Mouse (Mus musculus) urinary bladder, postnatal 4 days (tissue): ENCODE data around the gene Gbp4.
A peak's percentile ranks its signal among the peaks of the same experiment; 100 is the strongest.
"Not testable (repeated sequence)": the region's sequence is repeated elsewhere in the genome, so short reads cannot be mapped to it uniquely, and the experiment has no call there.

ENCODE experiments used
- DNase-seq, 2 experiments: peaks; one replicate each; pipeline ENCODE4 v3.0.0; 2021 to 2022; ENCODE audit warnings: low spot score in 2 of 2

The Gbp4 gene

DNA sequence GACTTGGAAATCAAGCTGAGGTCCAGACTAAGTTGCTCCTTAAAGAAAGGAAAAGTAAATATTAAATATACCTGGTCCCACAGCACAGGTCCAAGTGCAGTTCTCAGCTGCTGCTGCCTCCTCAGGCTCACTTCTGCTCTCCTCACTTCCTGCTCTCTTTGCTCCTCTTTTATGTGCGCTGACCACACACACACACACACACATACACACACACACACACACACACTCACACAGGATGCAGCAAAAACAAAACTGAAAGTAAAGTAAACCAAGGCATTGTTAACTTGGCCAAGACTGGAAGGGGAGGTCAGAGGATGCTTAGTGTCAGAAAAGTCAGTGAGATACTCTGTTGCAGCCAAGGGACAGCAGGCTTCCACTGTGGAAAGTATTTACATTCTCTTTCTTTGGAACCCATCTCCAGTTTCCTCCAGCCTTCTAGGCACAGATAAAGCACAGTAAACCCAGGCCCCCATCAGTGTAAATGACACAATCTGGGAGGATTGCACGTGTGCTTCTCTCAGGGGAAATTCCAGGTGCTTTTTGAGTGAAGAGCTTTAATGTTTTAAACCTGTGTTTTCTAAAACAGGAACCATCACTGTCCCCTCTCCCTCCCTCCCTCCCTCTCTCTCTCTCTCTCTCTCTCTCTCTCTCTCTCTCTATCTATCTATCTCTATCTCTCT is at the start of gene Gbp4, which contains the start of the genes Gbp9 and Gbp8:
Gene Gbp4, minus strand, starts transcription at position 178 of the 680 bp plus-strand sequence.
Gene Gbp9, minus strand, starts transcription at position 131 of the 680 bp plus-strand sequence.
Gene Gbp8, minus strand, starts transcription at position 132 of the 680 bp plus-strand sequence.
- DNase-seq: not testable (repeated sequence)

DNA sequence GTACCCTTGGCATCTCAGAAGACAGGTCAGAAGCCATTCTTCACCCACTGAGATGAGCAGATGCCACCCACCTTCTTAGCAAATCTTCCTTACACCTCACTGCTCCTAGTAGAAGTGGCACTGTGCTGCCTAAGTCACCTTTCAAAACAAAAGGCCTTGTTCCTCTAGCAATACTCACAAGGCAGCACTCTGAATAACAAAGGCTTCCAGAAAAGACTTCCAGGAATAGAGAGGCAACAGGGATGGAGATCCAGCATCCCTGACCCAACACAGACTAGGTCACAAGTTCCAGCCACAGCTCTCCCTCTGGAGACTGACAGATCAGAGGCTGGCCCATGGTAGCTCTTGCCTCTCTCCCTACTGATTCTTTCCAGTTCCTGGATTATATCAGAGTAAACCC is 42.1 kb upstream of the Gbp4 start:
- no peak for DNase-seq

DNA sequence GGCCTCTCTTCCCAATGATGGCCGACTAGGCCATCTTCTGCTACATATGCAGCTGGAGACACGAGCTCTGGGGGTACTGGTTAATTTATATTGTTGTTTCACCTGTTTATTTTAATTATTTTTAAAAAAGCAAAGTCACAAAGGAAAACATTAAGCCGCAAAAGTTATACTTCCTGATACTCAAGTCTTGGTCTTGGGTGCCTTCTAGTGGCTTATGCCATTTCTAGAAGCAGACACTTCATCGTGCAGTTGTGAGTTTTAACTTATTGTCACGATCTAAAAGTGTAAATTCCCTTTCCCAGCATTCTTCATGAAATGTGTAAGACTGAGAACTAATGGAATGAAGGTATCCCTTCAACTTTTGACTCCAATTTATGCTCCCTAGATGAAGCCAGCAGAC is 17.2 kb upstream of the Gbp4 start:
- DNase-seq: no peak

- no peak for DNase-seq
Observed at GRCm38 (mm10) chr5:105154049-105154448, 14.7 kb upstream of the Gbp4 start.

DNA sequence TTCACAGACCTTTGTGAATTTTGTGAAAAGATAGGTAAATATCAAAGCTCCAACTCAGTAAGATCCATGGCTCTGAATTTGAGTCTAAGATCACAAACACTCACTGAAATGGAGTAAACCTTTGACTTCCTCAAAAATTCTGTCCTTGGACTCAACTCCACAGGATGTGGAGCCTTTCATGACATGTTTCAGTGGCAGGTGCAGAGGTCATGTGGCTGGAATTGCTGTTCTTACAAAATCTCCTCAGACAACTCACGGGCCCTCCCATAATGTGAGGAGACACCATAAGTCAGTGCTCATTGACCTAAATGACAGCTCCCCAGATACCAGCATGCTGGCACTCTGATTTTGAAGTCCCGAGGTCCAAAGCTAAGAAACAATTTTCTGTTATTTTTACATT is 8.7 kb upstream of the Gbp4 start:
- DNase-seq: not testable (repeated sequence)

- DNase-seq: no peak
Observed at GRCm38 (mm10) chr5:105146447-105146846, 7.1 kb upstream of the Gbp4 start.

- not testable (repeated sequence) for DNase-seq
Observed at GRCm38 (mm10) chr5:105145731-105146130, 6.3 kb upstream of the Gbp4 start.

DNA sequence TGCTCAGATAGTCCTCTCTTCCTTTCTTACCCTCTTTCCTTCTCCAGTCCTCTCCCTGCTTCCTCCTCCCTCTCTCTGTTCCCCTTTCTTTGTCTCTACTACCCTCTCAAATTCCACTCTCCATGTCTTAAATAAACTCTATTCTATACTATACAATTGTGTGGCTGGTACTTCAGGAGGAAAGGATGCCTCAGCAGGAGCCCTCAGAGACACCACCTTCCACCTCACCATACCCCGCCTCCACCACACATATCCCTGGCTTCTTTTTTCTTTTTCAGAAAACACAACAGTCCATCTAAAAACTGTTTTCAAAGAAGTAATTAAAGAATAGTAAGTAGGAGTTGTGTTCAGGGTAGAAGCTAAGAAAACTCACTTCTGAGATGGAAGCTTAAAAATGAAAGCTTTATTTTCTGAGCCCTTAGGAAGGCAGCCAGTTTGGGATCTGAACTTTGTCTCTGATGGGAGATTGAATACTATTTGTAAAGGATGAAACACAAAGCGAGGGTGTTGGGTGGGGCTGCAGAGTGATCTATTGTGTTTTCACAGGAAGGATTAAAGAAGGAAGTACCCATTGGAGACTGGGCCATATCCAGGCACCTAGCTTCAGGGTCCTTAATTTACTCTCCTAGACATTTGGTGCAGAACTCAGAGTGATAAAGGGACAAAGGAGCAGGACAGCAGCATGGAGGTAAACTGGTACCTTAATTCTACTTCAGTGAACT is 864 bp upstream of the Gbp4 start:
- not testable (repeated sequence) for DNase-seq

GRCm38 (mm10) chr5:105138906-105139305 is 480 bp downstream of the Gbp4 start:
- DNase-seq: no peak

- not testable (repeated sequence) for DNase-seq
Observed at GRCm38 (mm10) chr5:105136706-105137304, 2.6 kb downstream of the Gbp4 start.

DNA sequence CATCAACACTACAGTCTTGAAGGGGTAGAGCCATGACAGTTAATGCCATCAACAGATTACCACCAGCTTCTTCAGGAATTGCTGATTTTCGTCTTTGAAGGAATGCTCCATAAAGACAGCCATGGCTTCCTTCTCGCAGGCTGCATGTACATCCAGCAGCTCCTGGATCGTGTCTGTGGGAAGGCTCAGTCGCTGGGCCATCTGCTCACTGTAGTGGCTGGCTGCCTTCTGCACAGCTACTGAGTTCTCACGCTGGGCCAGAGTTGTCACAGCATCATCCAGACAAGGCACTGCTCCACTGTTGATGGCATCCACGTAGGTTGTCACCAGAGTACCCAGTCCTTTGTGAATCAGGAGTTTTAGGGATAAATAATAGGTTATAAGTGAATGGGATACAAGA is 17.7 kb downstream of the Gbp4 start:
- not testable (repeated sequence) for DNase-seq

DNA sequence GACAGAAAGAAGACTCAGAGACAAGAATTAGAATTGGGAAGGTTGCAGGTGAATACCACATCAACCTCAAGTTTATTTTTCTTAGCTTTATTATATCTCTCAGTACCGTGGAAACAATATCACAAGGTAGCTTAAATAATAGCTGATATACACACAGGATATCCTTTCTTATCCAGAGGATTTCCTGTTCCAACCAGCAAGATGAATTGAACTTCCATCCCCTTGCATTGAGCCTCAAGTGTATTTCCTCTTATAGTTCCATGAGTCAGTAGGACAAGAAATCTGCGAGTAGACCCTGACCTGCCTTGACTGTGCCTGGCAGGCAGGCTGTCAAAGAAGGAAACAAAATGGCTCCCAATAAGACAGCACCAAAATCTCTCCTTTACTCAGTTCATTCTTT is 23.6 kb downstream of the Gbp4 start:
- DNase-seq: no peak

GRCm38 (mm10) chr5:105114696-105115095 is 24.7 kb downstream of the Gbp4 start:
- no peak for DNase-seq

DNA sequence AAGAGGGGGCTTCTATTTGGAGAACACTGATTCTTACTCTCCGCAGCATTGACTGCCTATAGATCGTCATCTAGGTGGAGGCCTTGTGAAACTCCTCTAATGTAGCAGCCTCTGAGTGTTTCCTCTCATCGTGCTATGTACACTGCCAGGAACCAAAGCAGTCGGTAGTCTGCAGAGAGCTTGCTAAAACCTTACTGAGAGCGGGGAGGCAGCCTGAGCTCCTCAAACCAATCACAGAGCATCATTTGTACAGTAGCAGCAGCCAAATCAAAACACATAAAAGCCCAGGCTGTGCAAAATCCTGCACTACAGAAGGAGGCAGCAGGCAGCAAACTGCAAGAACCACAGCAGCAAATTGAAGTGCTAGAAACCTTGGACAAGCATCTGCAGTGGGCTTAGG is 25.7 kb downstream of the Gbp4 start:
- no peak for DNase-seq

GRCm38 (mm10) chr5:105110271-105110852 is 29.0 kb downstream of the Gbp4 start:
- DNase-seq: peak in 1 of 2 experiments; percentile 36

- DNase-seq: not testable (repeated sequence)
Observed at GRCm38 (mm10) chr5:105109775-105110174, 29.6 kb downstream of the Gbp4 start.

GRCm38 (mm10) chr5:105105689-105106088 is 33.7 kb downstream of the Gbp4 start:
- DNase-seq: not testable (repeated sequence)

- DNase-seq: no peak
Observed at GRCm38 (mm10) chr5:105081900-105082299, 57.5 kb downstream of the Gbp4 start.

DNA sequence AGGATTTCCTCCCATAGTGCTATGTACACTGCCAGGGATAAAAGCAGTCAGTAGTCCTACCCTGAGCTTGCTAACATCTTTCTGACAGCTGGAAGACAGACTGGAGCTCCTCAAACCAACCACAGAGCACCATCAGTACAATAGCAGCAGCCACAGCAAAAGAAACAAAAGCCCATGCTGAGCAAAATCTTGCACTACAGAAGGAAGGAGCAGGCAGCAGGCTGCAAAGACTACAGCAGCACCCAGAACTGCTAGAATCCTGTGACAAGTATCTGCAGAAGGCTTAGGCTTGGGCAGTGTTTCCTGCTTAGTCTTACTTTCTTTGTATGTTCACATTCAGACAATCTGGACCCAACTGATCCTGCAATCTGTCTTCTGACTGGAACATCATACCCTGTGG is 71.0 kb downstream of the Gbp4 start:
- not testable (repeated sequence) for DNase-seq
